Mouse (Mus musculus) cerebellum, postnatal 4 days (tissue): ENCODE data around the gene Olfr1309.
"Not testable (repeated sequence)": the region's sequence is repeated elsewhere in the genome, so short reads cannot be mapped to it uniquely, and the experiment has no call there.

Experiments
- DNase-seq, 2 experiments: peaks; one replicate each; pipeline ENCODE4 v3.0.0; 2022; ENCODE audit warnings: low spot score in 2 of 2, mixed read lengths in 1 of 2

Olfr1309 gene

DNA sequence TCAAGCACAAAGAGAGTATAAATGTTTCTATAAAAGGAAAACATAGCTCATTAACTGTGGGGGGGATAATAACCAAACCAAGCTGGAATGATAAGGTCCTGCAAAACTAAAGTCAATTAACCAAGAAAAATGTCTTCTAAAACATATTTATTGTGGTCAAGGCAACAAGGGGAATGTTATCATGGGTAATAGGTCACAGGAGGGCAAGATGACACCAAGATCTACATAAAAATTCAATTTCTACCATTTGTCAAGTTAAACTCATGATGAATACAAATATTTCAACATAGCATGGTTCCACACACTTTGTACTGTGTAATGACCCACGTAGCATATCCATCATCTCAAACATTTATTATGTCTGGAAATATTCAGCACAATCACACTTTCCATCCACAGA lies at the start of gene Olfr1309:
TSS of gene Olfr1309 (minus strand) at position 101 of the 400 bp plus-strand sequence.
- no peak for DNase-seq

DNA sequence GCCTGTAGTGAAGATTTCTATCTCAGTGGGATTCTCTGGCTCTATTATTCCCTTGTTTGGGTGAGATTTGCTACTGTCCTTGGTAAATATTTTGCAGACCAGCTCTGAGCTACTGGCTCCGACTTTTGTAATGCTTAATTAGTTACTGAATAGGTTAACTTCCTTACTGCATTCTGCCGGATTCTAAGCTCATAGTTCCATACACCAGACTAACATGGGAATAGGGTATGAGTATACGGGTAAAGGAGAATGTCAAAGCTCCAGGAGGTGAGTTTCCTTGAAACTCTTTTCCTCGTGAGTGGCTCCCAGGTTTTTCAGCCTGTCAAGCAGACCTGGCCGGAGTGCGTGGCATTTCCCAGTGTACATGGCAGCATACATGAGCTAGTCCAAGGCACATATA lies 36.9 kb upstream of the Olfr1309 start:
- not testable (repeated sequence) for DNase-seq

DNA sequence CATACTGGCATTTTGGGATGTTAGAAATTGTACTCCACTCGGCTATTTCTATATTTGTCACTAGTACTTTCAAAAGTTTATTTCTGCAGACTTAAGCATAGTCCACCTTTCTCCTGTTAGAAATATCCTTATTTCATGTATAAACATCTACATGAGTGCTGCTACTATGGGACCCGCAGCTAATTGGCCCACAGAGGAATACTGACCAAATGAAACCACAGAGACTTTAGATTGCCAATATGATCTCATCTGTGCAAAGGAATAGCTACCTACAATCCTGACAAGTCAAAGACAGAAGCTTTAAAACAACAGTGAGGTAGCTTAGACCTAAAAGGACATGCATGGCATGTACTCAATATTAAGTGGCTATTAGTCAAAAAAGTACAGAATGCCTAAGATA lies 34.2 kb upstream of the Olfr1309 start, which contains the start of gene Olfr1311:
TSS of gene Olfr1311 (minus strand) at position 101 of the 400 bp plus-strand sequence.
- no peak for DNase-seq

DNA sequence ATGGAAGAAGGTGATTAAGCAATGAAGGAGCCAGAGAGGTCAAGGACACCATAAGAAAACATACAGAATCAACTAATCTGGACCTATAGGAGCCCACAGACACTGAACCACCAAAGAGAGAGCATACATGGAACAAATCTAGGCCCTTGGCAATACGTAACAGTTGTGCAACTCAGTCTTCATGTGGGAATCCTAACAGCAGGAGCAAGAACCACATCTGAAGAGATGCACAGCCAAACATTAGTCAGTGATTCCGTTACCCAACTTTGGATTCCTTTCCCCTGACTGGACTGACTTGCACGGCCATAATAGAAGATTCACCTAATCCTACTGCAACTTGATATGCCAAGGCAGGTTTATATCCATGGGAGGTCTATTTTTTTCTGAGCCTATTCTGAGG lies 24.8 kb upstream of the Olfr1309 start:
- DNase-seq: no peak

DNA sequence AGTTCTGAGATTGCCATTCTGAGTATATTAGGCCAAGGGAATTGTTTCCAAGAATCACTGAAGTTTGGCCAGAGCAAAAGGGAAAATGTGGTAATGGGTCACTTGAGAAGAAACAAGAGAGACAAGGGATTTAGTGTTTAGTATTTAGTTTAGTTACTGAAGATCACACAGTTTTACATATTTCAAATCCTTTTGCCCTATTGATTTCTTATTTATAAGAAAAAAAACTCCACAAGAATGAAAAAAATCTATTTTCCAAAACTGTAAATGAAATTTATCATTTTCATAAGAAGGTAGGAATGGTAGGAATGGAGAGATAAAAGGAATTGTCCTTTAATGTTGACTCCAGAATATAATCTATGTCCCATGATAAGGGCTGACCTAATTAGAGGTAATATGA lies 22.5 kb upstream of the Olfr1309 start, which contains the start of gene Olfr1310:
TSS of gene Olfr1310 (minus strand) at position 101 of the 400 bp plus-strand sequence.
- DNase-seq: no peak

DNA sequence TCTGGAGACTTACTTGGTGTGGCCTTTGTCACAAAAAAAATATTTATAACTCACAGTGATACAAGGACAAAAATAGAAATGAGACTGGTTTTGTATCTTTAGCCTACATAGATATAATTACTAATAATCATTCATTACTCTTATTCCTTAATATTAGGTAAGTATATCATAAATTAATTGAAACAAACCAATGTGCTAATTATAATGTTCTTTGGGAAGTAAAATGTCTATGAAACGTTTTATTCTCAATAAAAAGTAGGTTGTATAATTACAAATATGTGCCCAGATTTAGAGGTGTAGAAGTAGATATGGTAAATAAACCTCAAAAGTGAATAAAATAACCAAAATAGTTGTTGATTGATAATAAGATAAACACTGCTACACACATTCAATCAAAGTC lies 25.2 kb downstream of the Olfr1309 start, which contains the start of gene Olfr1308:
TSS of gene Olfr1308 (minus strand) at position 101 of the 400 bp plus-strand sequence.
- no peak for DNase-seq

DNA sequence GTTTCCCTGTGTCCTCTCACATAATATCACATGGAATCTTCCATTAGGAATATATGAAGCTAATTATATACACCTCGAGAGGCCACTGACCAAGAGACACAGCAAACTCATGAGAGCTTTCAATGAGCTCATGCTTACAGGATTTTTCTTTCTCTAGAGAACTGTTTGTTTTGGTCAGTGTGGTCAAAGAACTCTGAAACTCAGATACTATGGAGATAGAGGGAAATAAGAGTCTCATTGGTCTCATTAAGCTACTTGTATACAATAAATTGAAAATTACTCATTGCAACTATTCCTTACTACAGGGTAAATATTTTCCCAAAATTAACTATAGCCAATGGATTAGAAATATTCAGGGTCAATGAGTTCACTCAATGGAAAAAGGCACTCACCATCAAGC lies 40.7 kb downstream of the Olfr1309 start, which contains the start of gene Olfr1307:
TSS of gene Olfr1307 (minus strand) at position 101 of the 400 bp plus-strand sequence.
- no peak for DNase-seq
